In genomic region chr8:57762622-57763021, GRCm38 (mm10) we compare ENCODE assay signal across 8 mouse cellular contexts.
DNase-seq lines count a peak whose midpoint lies in the region; ATAC-seq and TF ChIP-seq lines count a peak whose summit lies in the region.
"Not testable (repeated sequence)": the region's sequence is repeated elsewhere in the genome, so short reads cannot be mapped to it uniquely, and the experiment has no call there.

No protein-coding gene starts in this region.

- not testable (repeated sequence) for H3K4me2 ChIP-seq in intestine, embryonic 15.5 days (replicated peaks); stomach, postnatal 0 days (replicated peaks; ENCODE audit: low read depth)

- TF ChIP-seq RAD21 in MEL (IDR thresholded peaks at IDR 0.05; ENCODE audit: low read depth, low read length), result not testable (repeated sequence)

- TF ChIP-seq CTCF in ES-Bruce4 (IDR thresholded peaks at IDR 0.05; ENCODE audit: low read depth, low read length); MEL (IDR thresholded peaks at IDR 0.05 in 2 of 3, conservative IDR thresholded peaks at IDR 0.05 in 1 of 3; ENCODE audit: control insufficient read depth in 1 of 3, insufficient read depth in 1 of 3, low read depth in 2 of 3, low read length in 3 of 3, poor library complexity in 1 of 3, severe bottlenecking in 1 of 3); stomach, postnatal 0 days (IDR thresholded peaks at IDR 0.05; ENCODE audit: low read depth): not testable (repeated sequence)

- TF ChIP-seq EP300 in ES-Bruce4 (IDR thresholded peaks at IDR 0.05; ENCODE audit: insufficient read depth, low read depth, low read length), result peak; percentile 78
- not testable (repeated sequence) for TF ChIP-seq EP300 in MEL (IDR thresholded peaks at IDR 0.05; ENCODE audit: low read depth in 1 of 2, low read length in 2 of 2); stomach, postnatal 0 days (optimal IDR thresholded peaks at IDR 0.05)

- H3K27me3 ChIP-seq in ES-Bruce4 (ENCODE audit: control insufficient read depth, insufficient read depth, low read length, poor library complexity, severe bottlenecking); MEL (ENCODE audit: control insufficient read depth in 1 of 2, insufficient read depth in 2 of 2, low read length in 2 of 2); intestine, embryonic 15.5 days (replicated peaks); stomach, postnatal 0 days (ENCODE audit: control insufficient read depth, insufficient read depth, low read length): not testable (repeated sequence)

- DNase-seq in ES-CJ7 (ENCODE audit: low read depth, low spot score) (peak; percentile 77), ES-E14 (ENCODE audit: low read depth, low spot score) (peak; percentile 13), MEL (ENCODE audit: low read depth, low spot score) (peak; percentile 7), R1 (ENCODE audit: low read depth, low spot score) (peak; percentile 41), ZHBTc4 (ENCODE audit: low read depth, low spot score) (peak; percentile 39)
- DNase-seq in stomach, postnatal 0 days (ENCODE audit: low spot score), result not testable (repeated sequence)

- not testable (repeated sequence) for H3K4me3 ChIP-seq in ES-Bruce4 (ENCODE audit: low read depth, low read length); ES-E14 (ENCODE audit: insufficient read depth in 1 of 2, low read depth in 1 of 2, low read length in 2 of 2, poor library complexity in 1 of 2, severe bottlenecking in 1 of 2); MEL (ENCODE audit: control insufficient read depth in 1 of 2, insufficient read depth in 1 of 2, low read depth in 2 of 2, low read length in 2 of 2); intestine, embryonic 15.5 days (replicated peaks); stomach, postnatal 0 days (ENCODE audit: low read depth, low read length)

- H3K79me2 ChIP-seq in MEL (ENCODE audit: control insufficient read depth, insufficient read depth, low read length, poor library complexity), result not testable (repeated sequence)

- TF ChIP-seq POLR2A in ES-Bruce4 (IDR thresholded peaks at IDR 0.05; ENCODE audit: insufficient read depth, low read length); MEL (IDR thresholded peaks at IDR 0.05; ENCODE audit: control insufficient read depth in 1 of 2, insufficient read depth in 1 of 2, low read depth in 1 of 2, low read length in 2 of 2, poor library complexity in 1 of 2): not testable (repeated sequence)

- H3K9ac ChIP-seq in ES-Bruce4 (ENCODE audit: low read depth, poor library complexity, severe bottlenecking); ES-E14 (ENCODE audit: insufficient read depth, low read depth, low read length, poor library complexity, severe bottlenecking); MEL (ENCODE audit: control insufficient read depth, low read depth, low read length, poor library complexity, severe bottlenecking); intestine, embryonic 15.5 days; stomach, postnatal 0 days (ENCODE audit: low read length): not testable (repeated sequence)

- H3K27ac ChIP-seq in ES-Bruce4 (ENCODE audit: insufficient read depth, low read length), result peak overlapping the region; percentile 40; the same call in 1 of the 2 replicates
- not testable (repeated sequence) for H3K27ac ChIP-seq in ES-E14 (ENCODE audit: insufficient read depth, low read depth, low read length, poor library complexity, severe bottlenecking); MEL (ENCODE audit: control insufficient read depth, low read depth, low read length); intestine, embryonic 15.5 days; stomach, postnatal 0 days (replicated peaks)

- ATAC-seq in intestine, embryonic 15.5 days, result 0 out of 2 replicates have a peak, but pooled peaks have one; percentile 43
- 0 out of 2 replicates have a peak, but pooled peaks have one; percentile 66 for ATAC-seq in stomach, postnatal 0 days (ENCODE audit: low FRiP score, low TSS enrichment)

- WGBS in intestine, embryonic 15.5 days, result 82% methylated on average over 2 of the region's 2 CpGs
- WGBS in stomach, postnatal 0 days, result 76% methylated on average over 2 of the region's 2 CpGs

- not testable (repeated sequence) for H3K9me3 ChIP-seq in ES-Bruce4 (replicated peaks; ENCODE audit: control insufficient read depth, insufficient read depth, low read length, poor library complexity, severe bottlenecking); ES-E14 (ENCODE audit: control insufficient read depth, insufficient read depth, low read depth, low read length); MEL (replicated peaks; ENCODE audit: insufficient read depth, low read length); intestine, embryonic 15.5 days; stomach, postnatal 0 days (ENCODE audit: control insufficient read depth, low read length)

- not testable (repeated sequence) for H3K36me3 ChIP-seq in ES-Bruce4 (ENCODE audit: control insufficient read depth, insufficient read depth, low read length, poor library complexity, severe bottlenecking); ES-E14 (ENCODE audit: control insufficient read depth, insufficient read depth, low read length, poor library complexity, severe bottlenecking); MEL (ENCODE audit: control insufficient read depth in 1 of 2, insufficient read depth in 2 of 2, low read length in 2 of 2); intestine, embryonic 15.5 days; stomach, postnatal 0 days (ENCODE audit: control insufficient read depth, insufficient read depth, low read length)

- H3K4me1 ChIP-seq in ES-Bruce4 (ENCODE audit: control insufficient read depth, insufficient read depth, low read length); MEL (ENCODE audit: control insufficient read depth in 1 of 2, insufficient read depth in 2 of 2, low read length in 2 of 2); intestine, embryonic 15.5 days (replicated peaks); stomach, postnatal 0 days (replicated peaks; ENCODE audit: control insufficient read depth, insufficient read depth): not testable (repeated sequence)
- H3K4me1 ChIP-seq in ES-E14 (ENCODE audit: control insufficient read depth in 2 of 2, insufficient read depth in 2 of 2, low read length in 2 of 2, poor library complexity in 1 of 2), result peaks cover 17 to 25% of the 10 kb centered on the region in 2 experiments

- in situ Hi-C loops in ES-E14 (cut with MboI; ENCODE audit: low sequenced_read_pairs in 2 of 2, unreplicated experiment in 2 of 2), result not testable (repeated sequence)
